Mouse (Mus musculus) layer of hippocampus, adult 11-12 months (tissue): ENCODE measurements around the gene Tnfsf13.

Experiments
- DNase-seq: peaks from one replicate; pipeline ENCODE4 v3.0.0; 2022; ENCODE audit warnings: low spot score

The Tnfsf13 gene

GRCm38 (mm10) chr11:69653399-69653798 is 32.2 kb downstream of the Tnfsf13 start:
- no peak for DNase-seq

GRCm38 (mm10) chr11:69645860-69646259 is 39.7 kb downstream of the Tnfsf13 start:
- DNase-seq, result no peak

GRCm38 (mm10) chr11:69635471-69635870 is 50.1 kb downstream of the Tnfsf13 start:
- DNase-seq, result no peak

DNA sequence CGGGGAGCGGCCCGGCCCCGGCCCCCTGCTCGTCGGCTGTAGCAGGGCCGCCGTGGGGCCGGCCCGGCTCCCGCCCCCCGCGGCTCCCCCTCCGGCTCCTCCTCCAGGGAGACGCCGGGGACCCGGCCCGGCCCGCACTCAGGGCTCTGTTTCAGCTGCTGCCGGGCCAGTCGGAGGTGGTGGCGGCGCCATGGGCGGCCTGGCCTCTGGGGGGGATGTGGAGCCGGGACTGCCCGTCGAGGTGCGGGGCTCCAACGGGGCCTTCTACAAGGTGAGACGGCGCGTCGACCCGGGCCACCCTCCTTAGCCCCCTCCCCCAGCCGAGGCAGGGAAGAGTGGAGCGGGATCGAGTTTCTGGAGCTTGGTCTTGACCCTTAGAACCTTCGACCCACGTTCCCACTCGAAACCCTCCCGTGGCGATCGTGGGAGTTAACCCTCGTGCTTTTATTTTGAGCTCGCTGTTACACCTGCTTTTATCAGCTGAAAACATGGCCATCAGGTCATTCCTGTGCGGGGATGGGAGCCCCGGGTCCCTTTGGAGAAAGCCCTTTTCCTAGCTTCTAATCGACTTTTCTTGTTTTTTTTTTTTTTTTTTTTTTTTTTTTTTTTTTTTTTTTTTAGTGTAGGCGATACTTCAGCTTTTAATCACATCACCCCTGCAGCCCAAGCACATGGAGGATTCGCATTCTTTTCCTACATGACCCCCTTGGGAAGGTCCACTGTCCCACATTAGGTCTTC is 52.3 kb downstream of the Tnfsf13 start:
- DNase-seq, result peak; percentile 46
